Mouse (Mus musculus) A20 (cell line): ENCODE data around the gene Als2cr12.
"Not testable (repeated sequence)": the region's sequence is repeated elsewhere in the genome, so short reads cannot be mapped to it uniquely, and the experiment has no call there.

ENCODE experiments used
- DNase-seq: peaks from one replicate; pipeline ENCODE4 v3.0.0-alpha.2; 2011; ENCODE audit warnings: low read depth, low spot score

The Als2cr12 gene

GRCm38 (mm10) chr1:58613786-58614185 lies 82.0 kb downstream of the Als2cr12 start:
- peak; percentile 38 for DNase-seq

GRCm38 (mm10) chr1:58610611-58611010 lies 85.2 kb downstream of the Als2cr12 start:
- DNase-seq: no peak

- DNase-seq: no peak
These were observed 85.6 kb downstream of the Als2cr12 start for GRCm38 (mm10) chr1:58610166-58610565.

GRCm38 (mm10) chr1:58609591-58609990 lies 86.2 kb downstream of the Als2cr12 start:
- not testable (repeated sequence) for DNase-seq

- DNase-seq: no peak
These were observed 92.1 kb downstream of the Als2cr12 start for GRCm38 (mm10) chr1:58603738-58604137.

- DNase-seq: no peak
These were observed 93.1 kb downstream of the Als2cr12 start for GRCm38 (mm10) chr1:58602681-58603080.
